Comparison of ENCODE assay signal across 8 mouse cellular contexts in genomic region chr17:84026110-84026509, GRCm38 (mm10).
DNase-seq lines count a peak whose midpoint lies in the region; ATAC-seq and TF ChIP-seq lines count a peak whose summit lies in the region.

No protein-coding gene starts in this region.

- 36% methylated on average over 9 of the region's 9 CpGs for WGBS in hindbrain, postnatal 0 days
- WGBS in hindbrain, embryonic 12.5 days: 23% methylated on average over 8 of the region's 9 CpGs
- 21% methylated on average over 9 of the region's 9 CpGs for WGBS in heart, embryonic 11.5 days (ENCODE audit: insufficient replicate concordance)
- 19% methylated on average over 9 of the region's 9 CpGs for WGBS in limb, embryonic 15.5 days

- no peak for TF ChIP-seq CTCF in hindbrain, postnatal 0 days (IDR thresholded peaks at IDR 0.05; ENCODE audit: low read depth)

- H3K36me3 ChIP-seq in hindbrain, postnatal 0 days (ENCODE audit: insufficient read depth, low read length): no peaks in the 10 kb centered on the region
- H3K36me3 ChIP-seq in hindbrain, embryonic 12.5 days: no peaks in the 10 kb centered on the region
- H3K36me3 ChIP-seq in heart, embryonic 11.5 days (ENCODE audit: control insufficient read depth, insufficient read depth, low read length): no peaks in the 10 kb centered on the region
- no peaks in the 10 kb centered on the region for H3K36me3 ChIP-seq in limb, embryonic 15.5 days
- H3K36me3 ChIP-seq in splenic B cell, adult 2 months (ENCODE audit: control insufficient read depth, insufficient read depth, low read length, poor library complexity, severe bottlenecking): no peaks in the 10 kb centered on the region

- no peak overlapping the region for H3K4me3 ChIP-seq in hindbrain, postnatal 0 days (ENCODE audit: low read length)
- no peak overlapping the region for H3K4me3 ChIP-seq in hindbrain, embryonic 12.5 days
- H3K4me3 ChIP-seq in heart, embryonic 11.5 days (ENCODE audit: low read depth, low read length): no peak overlapping the region
- no peak overlapping the region for H3K4me3 ChIP-seq in limb, embryonic 15.5 days

- DNase-seq in hindbrain, postnatal 0 days (ENCODE audit: low spot score): peak; percentile 33
- DNase-seq in CD4-positive helper T cell, adult 2 months (ENCODE audit: low read depth, low spot score): peak; percentile 62
- peak; percentile 86 for DNase-seq in adrenal gland, adult 2 months
- DNase-seq in splenic B cell, adult 2 months (ENCODE audit: low read depth, low spot score): peak; percentile 26
- DNase-seq in cerebellum, adult 11 months: no peak

- no peak for ATAC-seq in hindbrain, postnatal 0 days
- no peak for ATAC-seq in hindbrain, embryonic 12.5 days (ENCODE audit: low FRiP score)
- ATAC-seq in heart, embryonic 11.5 days (replicated peaks; ENCODE audit: insufficient number of reproducible peaks, low FRiP score, low TSS enrichment): 0 out of 2 replicates have a peak, but pooled peaks have one; percentile 24
- peak; percentile 38; the same call in 1 of the 2 replicates for ATAC-seq in limb, embryonic 15.5 days (ENCODE audit: insufficient number of reproducible peaks, low FRiP score, low TSS enrichment, low read depth)

- H3K9me3 ChIP-seq in hindbrain, postnatal 0 days (ENCODE audit: low read length): no peaks in the 10 kb centered on the region
- H3K9me3 ChIP-seq in hindbrain, embryonic 12.5 days (replicated peaks): no peaks in the 10 kb centered on the region
- peaks cover 6% of the 10 kb centered on the region; the same call in 1 of the 2 replicates for H3K9me3 ChIP-seq in heart, embryonic 11.5 days (replicated peaks; ENCODE audit: control insufficient read depth, low read length)
- H3K9me3 ChIP-seq in limb, embryonic 15.5 days: no peaks in the 10 kb centered on the region

- no peaks in the 10 kb centered on the region for H3K4me1 ChIP-seq in hindbrain, postnatal 0 days (ENCODE audit: insufficient read depth, low read length)
- H3K4me1 ChIP-seq in hindbrain, embryonic 12.5 days: peaks cover 20% of the 10 kb centered on the region
- H3K4me1 ChIP-seq in heart, embryonic 11.5 days (ENCODE audit: control insufficient read depth, insufficient read depth, low read length): peaks cover 15% of the 10 kb centered on the region
- peaks cover 32% of the 10 kb centered on the region for H3K4me1 ChIP-seq in limb, embryonic 15.5 days

- no peak overlapping the region for H3K9ac ChIP-seq in hindbrain, postnatal 0 days (replicated peaks; ENCODE audit: low read length)
- no peak overlapping the region for H3K9ac ChIP-seq in hindbrain, embryonic 12.5 days
- 0 out of 2 replicates have a peak overlapping the region, but pooled peaks have one; percentile 28 for H3K9ac ChIP-seq in heart, embryonic 11.5 days (ENCODE audit: low read depth, low read length)
- no peak overlapping the region for H3K9ac ChIP-seq in limb, embryonic 15.5 days

- no peaks in the 10 kb centered on the region for H3K27me3 ChIP-seq in hindbrain, postnatal 0 days (ENCODE audit: insufficient read depth, low read length)
- H3K27me3 ChIP-seq in hindbrain, embryonic 12.5 days: peaks cover 12% of the 10 kb centered on the region
- peaks cover 3% of the 10 kb centered on the region; the same call in 1 of the 2 replicates for H3K27me3 ChIP-seq in heart, embryonic 11.5 days (ENCODE audit: control insufficient read depth, insufficient read depth, low read length)
- H3K27me3 ChIP-seq in limb, embryonic 15.5 days: no peaks in the 10 kb centered on the region
- no peaks in the 10 kb centered on the region for H3K27me3 ChIP-seq in splenic B cell, adult 2 months (ENCODE audit: control insufficient read depth, insufficient read depth, low read length, poor library complexity, severe bottlenecking)

- H3K27ac ChIP-seq in hindbrain, postnatal 0 days: no peak overlapping the region
- H3K27ac ChIP-seq in hindbrain, embryonic 12.5 days: no peak overlapping the region
- no peak overlapping the region for H3K27ac ChIP-seq in heart, embryonic 11.5 days (ENCODE audit: low read depth, low read length)
- peak overlapping the region; percentile 71 for H3K27ac ChIP-seq in limb, embryonic 15.5 days

- H3K4me2 ChIP-seq in hindbrain, postnatal 0 days (ENCODE audit: low read depth, low read length): no peak overlapping the region
- H3K4me2 ChIP-seq in hindbrain, embryonic 12.5 days (replicated peaks): no peak overlapping the region
- H3K4me2 ChIP-seq in heart, embryonic 11.5 days: no peak overlapping the region; the same call in 1 of the 2 replicates
- H3K4me2 ChIP-seq in limb, embryonic 15.5 days: no peak overlapping the region

Comparison
In these comparisons a context has a peak if more than half of its experiments do, and no peak if none do; other contexts are left out.
1. ATAC-seq: peak in heart, embryonic 11.5 days (single experiment) and limb, embryonic 15.5 days (single experiment); none in hindbrain, postnatal 0 days (single experiment) and hindbrain, embryonic 12.5 days (single experiment).